Mouse (Mus musculus): ENCODE measurements around the gene Cpm. TPM values are rescaled to one million over a fixed set of nuclear protein-coding genes. Genes with fewer than 3 reads are reported as not detected.

Cpm gene
- polyA plus RNA-seq, 1 experiment from 2014 or later, result 2.7 TPM

GRCm38 (mm10) chr10:117654576-117655123 is 25.4 kb downstream of the Cpm start:
- WGBS, result 81% methylated on average over 3 of the region's 3 CpGs
- H3K27me3 ChIP-seq (replicated peaks; ENCODE audit: control insufficient read depth, insufficient read depth, low read length), result no peaks in the 10 kb centered on the region
- no peak for ATAC-seq
- no peaks in the 10 kb centered on the region for H3K4me1 ChIP-seq (ENCODE audit: control insufficient read depth, insufficient read depth, low read depth, low read length)
- no peak overlapping the region for H3K27ac ChIP-seq (ENCODE audit: low read depth, low read length)
- H3K9me3 ChIP-seq (ENCODE audit: control insufficient read depth, low read length), result no peaks in the 10 kb centered on the region
- H3K36me3 ChIP-seq (ENCODE audit: control insufficient read depth, insufficient read depth, low read length), result no peaks in the 10 kb centered on the region
- H3K4me3 ChIP-seq (ENCODE audit: low read length), result no peak overlapping the region
- H3K9ac ChIP-seq (ENCODE audit: low read depth, low read length), result no peak overlapping the region
- H3K4me2 ChIP-seq (ENCODE audit: low read length), result no peak overlapping the region

DNA sequence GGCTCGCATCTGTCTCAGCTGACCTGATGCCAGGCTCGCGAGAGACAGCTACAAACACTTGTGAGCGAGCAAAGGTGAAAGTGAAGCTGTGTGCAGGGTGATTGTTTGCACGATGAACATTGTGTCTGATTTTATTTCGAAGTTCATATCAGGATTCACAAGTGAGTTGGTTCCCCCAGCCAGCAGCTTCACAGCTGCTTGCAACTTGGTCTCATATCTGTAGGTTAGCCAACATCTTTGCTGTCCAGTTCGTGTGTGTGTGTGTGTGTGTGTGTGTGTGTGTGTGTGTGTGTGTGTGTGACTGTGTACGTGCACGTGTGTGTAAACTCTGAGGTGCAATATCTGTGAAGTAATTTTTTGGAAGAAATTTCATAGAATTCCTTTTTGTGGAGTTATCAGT is 26.2 kb downstream of the Cpm start:
- no peak overlapping the region for H3K9ac ChIP-seq (ENCODE audit: low read depth, low read length)
- H3K4me3 ChIP-seq (ENCODE audit: low read length), result no peak overlapping the region
- H3K27ac ChIP-seq (ENCODE audit: low read depth, low read length), result no peak overlapping the region
- no peaks in the 10 kb centered on the region for H3K9me3 ChIP-seq (ENCODE audit: control insufficient read depth, low read length)
- ATAC-seq, result no peak
- no peak overlapping the region for H3K4me2 ChIP-seq (ENCODE audit: low read length)
- H3K36me3 ChIP-seq (ENCODE audit: control insufficient read depth, insufficient read depth, low read length), result no peaks in the 10 kb centered on the region
- 88% methylated on average over 9 of the region's 9 CpGs for WGBS
- H3K27me3 ChIP-seq (replicated peaks; ENCODE audit: control insufficient read depth, insufficient read depth, low read length), result no peaks in the 10 kb centered on the region
- H3K4me1 ChIP-seq (ENCODE audit: control insufficient read depth, insufficient read depth, low read depth, low read length), result no peaks in the 10 kb centered on the region

DNA sequence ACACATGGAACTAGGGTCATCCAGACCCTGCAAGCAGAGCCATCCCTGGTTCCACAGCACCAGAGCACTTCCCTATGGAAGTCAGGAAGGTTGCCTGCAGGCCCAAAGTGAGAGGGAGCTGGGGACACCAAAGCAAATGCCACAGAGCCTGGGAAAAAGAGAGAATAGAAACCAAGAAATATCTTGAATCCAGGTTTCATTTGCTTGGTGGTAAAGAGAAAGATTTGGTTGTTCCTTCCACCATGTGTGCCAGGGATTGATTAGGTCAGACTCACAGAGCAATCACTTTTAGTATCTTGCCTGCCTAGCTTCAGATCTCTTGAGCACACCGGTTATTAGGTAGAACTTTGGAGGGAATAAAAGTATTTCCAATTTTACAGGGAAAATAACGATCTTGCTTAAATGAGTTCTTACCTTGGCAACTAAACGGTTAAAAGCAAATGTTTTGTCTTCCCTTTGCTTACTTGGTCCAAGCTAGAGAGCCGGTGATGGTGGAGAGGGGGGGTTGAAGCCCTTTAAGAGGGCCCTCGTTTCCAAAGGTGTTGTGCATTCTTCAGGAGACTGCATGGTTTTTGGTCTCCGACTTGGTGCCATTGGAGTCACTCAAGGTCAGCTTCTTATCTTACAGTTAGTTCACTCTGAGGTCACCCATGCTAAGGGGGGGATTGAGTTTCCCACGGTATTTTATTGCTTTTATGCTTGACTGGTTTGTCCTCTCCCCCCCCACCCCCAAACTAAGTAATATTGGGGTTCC is 26.8 kb downstream of the Cpm start:
- H3K27ac ChIP-seq (ENCODE audit: low read depth, low read length), result no peak overlapping the region
- no peak for ATAC-seq
- WGBS, result 69% methylated on average over 7 of the region's 7 CpGs

DNA sequence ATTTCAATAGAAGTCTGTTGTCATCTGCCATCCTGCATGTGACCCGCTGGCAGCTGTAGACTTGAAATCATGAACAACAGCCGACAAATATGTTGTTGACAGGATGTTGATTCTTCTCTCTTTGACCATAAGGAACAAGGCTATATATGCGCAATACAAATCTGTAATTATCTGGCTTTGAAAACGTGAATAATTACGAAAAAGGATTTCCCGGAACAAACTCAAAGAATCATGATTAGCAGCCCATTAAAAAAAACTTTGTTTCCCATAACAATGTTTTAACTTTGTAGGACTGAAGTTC is 27.3 kb downstream of the Cpm start:
- no peak for ATAC-seq
- Histone ChIP-seq H3K4me3 (ENCODE audit: low read length) (no peak overlapping the region), H3K27ac (ENCODE audit: low read depth, low read length) (no peak overlapping the region)

More for the DNA sequence above, 26.8 kb downstream of the Cpm start:
- H3K4me1 ChIP-seq (ENCODE audit: control insufficient read depth, insufficient read depth, low read depth, low read length), result no peaks in the 10 kb centered on the region
- no peaks in the 10 kb centered on the region for H3K36me3 ChIP-seq (ENCODE audit: control insufficient read depth, insufficient read depth, low read length)
- no peak overlapping the region for H3K4me2 ChIP-seq (ENCODE audit: low read length)
- no peaks in the 10 kb centered on the region for H3K27me3 ChIP-seq (replicated peaks; ENCODE audit: control insufficient read depth, insufficient read depth, low read length)
- H3K4me3 ChIP-seq (ENCODE audit: low read length), result no peak overlapping the region
- no peaks in the 10 kb centered on the region for H3K9me3 ChIP-seq (ENCODE audit: control insufficient read depth, low read length)
- no peak overlapping the region for H3K9ac ChIP-seq (ENCODE audit: low read depth, low read length)

DNA sequence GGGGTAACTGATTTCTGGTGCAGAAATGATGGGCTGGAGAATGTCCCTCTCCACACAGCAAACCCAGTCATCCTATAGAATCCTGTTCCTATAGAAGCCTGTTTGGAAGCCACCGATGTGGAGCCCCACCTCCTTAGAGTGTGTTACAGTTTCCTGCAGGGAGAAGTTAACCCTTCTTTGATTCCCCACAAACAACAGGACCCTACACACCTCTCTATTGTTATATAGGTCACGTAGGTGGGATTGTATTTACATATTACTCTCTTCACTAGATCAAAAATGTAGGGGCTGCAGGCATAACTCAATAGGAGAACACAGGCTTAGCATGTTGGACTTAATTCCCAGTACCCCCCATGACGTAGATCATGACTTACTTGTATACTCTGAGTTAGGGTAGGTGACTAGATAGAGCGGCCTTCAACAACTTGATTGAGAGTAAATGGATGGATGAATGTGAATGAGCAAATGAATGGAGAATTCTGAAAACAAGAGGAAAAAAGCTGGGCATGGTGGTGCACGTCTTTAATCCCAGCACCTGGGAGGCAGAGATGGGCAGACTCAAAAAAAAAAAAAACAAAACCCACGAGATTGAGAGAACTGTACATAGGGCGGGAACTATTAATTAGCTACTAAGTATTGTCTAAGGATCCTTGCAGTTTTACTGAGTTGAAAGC is 27.8 kb downstream of the Cpm start:
- no peaks in the 10 kb centered on the region for H3K4me1 ChIP-seq (ENCODE audit: control insufficient read depth, insufficient read depth, low read depth, low read length)
- no peak overlapping the region for H3K4me3 ChIP-seq (ENCODE audit: low read length)
- H3K9me3 ChIP-seq (ENCODE audit: control insufficient read depth, low read length), result no peaks in the 10 kb centered on the region
- H3K36me3 ChIP-seq (ENCODE audit: control insufficient read depth, insufficient read depth, low read length), result no peaks in the 10 kb centered on the region
- H3K27ac ChIP-seq (ENCODE audit: low read depth, low read length), result no peak overlapping the region
- H3K4me2 ChIP-seq (ENCODE audit: low read length), result no peak overlapping the region
- no peak for ATAC-seq
- 82% methylated on average over 7 of the region's 7 CpGs for WGBS
- no peaks in the 10 kb centered on the region for H3K27me3 ChIP-seq (replicated peaks; ENCODE audit: control insufficient read depth, insufficient read depth, low read length)
- no peak overlapping the region for H3K9ac ChIP-seq (ENCODE audit: low read depth, low read length)

More for the DNA sequence above, 27.3 kb downstream of the Cpm start:
- H3K27me3 ChIP-seq (replicated peaks; ENCODE audit: control insufficient read depth, insufficient read depth, low read length), result no peaks in the 10 kb centered on the region
- H3K9me3 ChIP-seq (ENCODE audit: control insufficient read depth, low read length), result no peaks in the 10 kb centered on the region
- WGBS, result 90% methylated on average over 6 of the region's 6 CpGs
- H3K9ac ChIP-seq (ENCODE audit: low read depth, low read length), result no peak overlapping the region
- no peak overlapping the region for H3K4me2 ChIP-seq (ENCODE audit: low read length)
- no peaks in the 10 kb centered on the region for H3K4me1 ChIP-seq (ENCODE audit: control insufficient read depth, insufficient read depth, low read depth, low read length)
- no peaks in the 10 kb centered on the region for H3K36me3 ChIP-seq (ENCODE audit: control insufficient read depth, insufficient read depth, low read length)

- H3K9me3 ChIP-seq (ENCODE audit: control insufficient read depth, low read length), result no peaks in the 10 kb centered on the region
- no peaks in the 10 kb centered on the region for H3K4me1 ChIP-seq (ENCODE audit: control insufficient read depth, insufficient read depth, low read depth, low read length)
- no peak overlapping the region for H3K9ac ChIP-seq (ENCODE audit: low read depth, low read length)
- no peaks in the 10 kb centered on the region for H3K27me3 ChIP-seq (replicated peaks; ENCODE audit: control insufficient read depth, insufficient read depth, low read length)
- H3K27ac ChIP-seq (ENCODE audit: low read depth, low read length), result no peak overlapping the region
- 76% methylated on average over 3 of the region's 3 CpGs for WGBS
- H3K4me3 ChIP-seq (ENCODE audit: low read length), result no peak overlapping the region
- ATAC-seq, result no peak
- H3K4me2 ChIP-seq (ENCODE audit: low read length), result no peak overlapping the region
- H3K36me3 ChIP-seq (ENCODE audit: control insufficient read depth, insufficient read depth, low read length), result no peaks in the 10 kb centered on the region
These were observed 28.5 kb downstream of the Cpm start for GRCm38 (mm10) chr10:117657659-117658306.

- no peak overlapping the region for H3K9ac ChIP-seq (ENCODE audit: low read depth, low read length)
- 96% methylated on average over 14 of the region's 14 CpGs for WGBS
- no peak overlapping the region for H3K4me3 ChIP-seq (ENCODE audit: low read length)
- no peaks in the 10 kb centered on the region for H3K36me3 ChIP-seq (ENCODE audit: control insufficient read depth, insufficient read depth, low read length)
- H3K4me2 ChIP-seq (ENCODE audit: low read length), result no peak overlapping the region
- H3K27ac ChIP-seq (ENCODE audit: low read depth, low read length), result no peak overlapping the region
- H3K4me1 ChIP-seq (ENCODE audit: control insufficient read depth, insufficient read depth, low read depth, low read length), result no peaks in the 10 kb centered on the region; the same call in 1 of the 2 replicates
- no peaks in the 10 kb centered on the region for H3K9me3 ChIP-seq (ENCODE audit: control insufficient read depth, low read length)
- ATAC-seq, result no peak
- no peaks in the 10 kb centered on the region for H3K27me3 ChIP-seq (replicated peaks; ENCODE audit: control insufficient read depth, insufficient read depth, low read length)
These were observed 29.5 kb downstream of the Cpm start for GRCm38 (mm10) chr10:117658522-117659429.

DNA sequence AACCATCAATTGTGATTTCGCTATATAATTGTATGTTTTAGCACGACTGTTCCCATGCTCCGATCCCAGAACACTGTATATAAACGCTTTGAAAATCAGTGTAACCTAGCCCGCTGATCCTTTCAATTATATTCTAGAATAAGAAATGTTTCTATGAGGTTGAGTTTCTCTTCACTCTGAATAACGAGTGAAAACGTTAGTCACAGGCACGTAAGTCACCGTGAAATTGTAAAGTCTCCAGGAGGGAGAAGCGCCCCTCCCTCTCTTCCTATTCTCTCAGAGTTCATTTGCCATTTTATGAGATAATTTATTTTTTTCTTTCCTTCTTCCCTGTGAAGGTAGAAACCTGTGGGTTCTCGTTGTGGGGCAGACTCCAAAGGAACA is 30.1 kb downstream of the Cpm start:
- Histone ChIP-seq H3K4me2 (ENCODE audit: low read length) (no peak overlapping the region), H3K9ac (ENCODE audit: low read depth, low read length) (no peak overlapping the region), H3K36me3 (ENCODE audit: control insufficient read depth, insufficient read depth, low read length) (no peaks in the 10 kb centered on the region), H3K9me3 (ENCODE audit: control insufficient read depth, low read length) (no peaks in the 10 kb centered on the region), H3K4me3 (ENCODE audit: low read length) (no peak overlapping the region), H3K27me3 (replicated peaks; ENCODE audit: control insufficient read depth, insufficient read depth, low read length) (no peaks in the 10 kb centered on the region), H3K27ac (ENCODE audit: low read depth, low read length) (no peak overlapping the region), H3K4me1 (ENCODE audit: control insufficient read depth, insufficient read depth, low read depth, low read length) (no peaks in the 10 kb centered on the region; the same call in 1 of the 2 replicates)
- no peak for ATAC-seq
- WGBS, result 53% methylated on average over 11 of the region's 11 CpGs
